Mouse (Mus musculus): ENCODE measurements around the gene Dll3. TPM values are rescaled to one million over a fixed set of nuclear protein-coding genes. Genes with fewer than 3 reads are reported as not detected.

Gene Dll3
- total and polyA plus RNA-seq, 2 experiments from 2014 or later: 20.2 to 24.8 TPM

- H3K9me3 ChIP-seq (ENCODE audit: low read length): no peaks in the 10 kb centered on the region
- no peaks in the 10 kb centered on the region for H3K27me3 ChIP-seq (ENCODE audit: insufficient read depth, low read length)
- 5% methylated on average over 35 of the region's 35 CpGs for WGBS
- 0 out of 2 replicates have a peak, but pooled peaks cover 6% of the 10 kb centered on the region for H3K4me1 ChIP-seq (ENCODE audit: insufficient read depth, low read length)
- peak overlapping the region; percentile 79 for H3K9ac ChIP-seq (replicated peaks; ENCODE audit: low read length)
- no peak for TF ChIP-seq CTCF (IDR thresholded peaks at IDR 0.05; ENCODE audit: low read depth)
- ATAC-seq (peak; percentile 77), DNase-seq (ENCODE audit: low spot score) (peak; percentile 6)
- H3K27ac ChIP-seq: peak overlapping the region; percentile 67
- peak overlapping the region; percentile 72 for H3K4me3 ChIP-seq (ENCODE audit: low read length)
- peak overlapping the region; percentile 84 for H3K4me2 ChIP-seq (ENCODE audit: low read depth, low read length)
- peaks cover 35% of the 10 kb centered on the region for H3K36me3 ChIP-seq (ENCODE audit: insufficient read depth, low read length)
Measured at GRCm38 (mm10) chr7:28311151-28311925, 9.3 kb upstream of the Dll3 start.

GRCm38 (mm10) chr7:28309737-28310136 lies 7.7 kb upstream of the Dll3 start:
- Histone ChIP-seq H3K4me1 (ENCODE audit: insufficient read depth, low read length) (0 out of 2 replicates have a peak, but pooled peaks cover 6% of the 10 kb centered on the region), H3K9me3 (ENCODE audit: low read length) (no peaks in the 10 kb centered on the region), H3K36me3 (ENCODE audit: insufficient read depth, low read length) (peaks cover 34% of the 10 kb centered on the region), H3K4me3 (ENCODE audit: low read length) (no peak overlapping the region), H3K27ac (no peak overlapping the region), H3K4me2 (ENCODE audit: low read depth, low read length) (no peak overlapping the region), H3K27me3 (ENCODE audit: insufficient read depth, low read length) (no peaks in the 10 kb centered on the region), H3K9ac (replicated peaks; ENCODE audit: low read length) (no peak overlapping the region)
- no peak for TF ChIP-seq CTCF (IDR thresholded peaks at IDR 0.05; ENCODE audit: low read depth)
- peak; percentile 42 for DNase-seq (ENCODE audit: low spot score)
- WGBS: 41% methylated on average over 9 of the region's 9 CpGs
- no peak for ATAC-seq

- peaks cover 28% of the 10 kb centered on the region for H3K36me3 ChIP-seq (ENCODE audit: insufficient read depth, low read length)
- no peaks in the 10 kb centered on the region for H3K9me3 ChIP-seq (ENCODE audit: low read length)
- TF ChIP-seq CTCF (IDR thresholded peaks at IDR 0.05; ENCODE audit: low read depth): no peak
- H3K4me2 ChIP-seq (ENCODE audit: low read depth, low read length): no peak overlapping the region
- ATAC-seq (no peak), DNase-seq (ENCODE audit: low spot score) (no peak)
- H3K4me3 ChIP-seq (ENCODE audit: low read length): no peak overlapping the region
- 0 out of 2 replicates have a peak, but pooled peaks cover 12% of the 10 kb centered on the region for H3K4me1 ChIP-seq (ENCODE audit: insufficient read depth, low read length)
- WGBS: 89% methylated on average over 8 of the region's 8 CpGs
- H3K27me3 ChIP-seq (ENCODE audit: insufficient read depth, low read length): no peaks in the 10 kb centered on the region
- no peak overlapping the region for H3K27ac ChIP-seq
- no peak overlapping the region for H3K9ac ChIP-seq (replicated peaks; ENCODE audit: low read length)
Measured at GRCm38 (mm10) chr7:28306216-28306615, 4.2 kb upstream of the Dll3 start.

- peaks cover 28% of the 10 kb centered on the region for H3K36me3 ChIP-seq (ENCODE audit: insufficient read depth, low read length)
- ATAC-seq: no peak
Measured at GRCm38 (mm10) chr7:28305641-28306040, 3.6 kb upstream of the Dll3 start.

GRCm38 (mm10) chr7:28298837-28299625 lies 3.0 kb downstream of the Dll3 start:
- ATAC-seq (peak; percentile 67), DNase-seq (ENCODE audit: low spot score) (peak; percentile 90)
- H3K4me2 ChIP-seq (ENCODE audit: low read depth, low read length): peak overlapping the region; percentile 35
- WGBS: 15% methylated on average over 43 of the region's 43 CpGs
- TF ChIP-seq CTCF (IDR thresholded peaks at IDR 0.05; ENCODE audit: low read depth): peak; percentile 77
- no peaks in the 10 kb centered on the region for H3K9me3 ChIP-seq (ENCODE audit: low read length)
- H3K36me3 ChIP-seq (ENCODE audit: insufficient read depth, low read length): no peaks in the 10 kb centered on the region
- no peak overlapping the region for H3K27ac ChIP-seq
- 0 out of 2 replicates have a peak overlapping the region, but pooled peaks have one; percentile 10 for H3K9ac ChIP-seq (replicated peaks; ENCODE audit: low read length)
- no peaks in the 10 kb centered on the region for H3K27me3 ChIP-seq (ENCODE audit: insufficient read depth, low read length)
- peak overlapping the region; percentile 11; the same call in 1 of the 2 replicates for H3K4me3 ChIP-seq (ENCODE audit: low read length)
- H3K4me1 ChIP-seq (ENCODE audit: insufficient read depth, low read length): 0 out of 2 replicates have a peak, but pooled peaks cover 8% of the 10 kb centered on the region

More at GRCm38 (mm10) chr7:28305641-28306040, 3.6 kb upstream of the Dll3 start:
- 72% methylated on average over 10 of the region's 10 CpGs for WGBS
- DNase-seq (ENCODE audit: low spot score): peak; percentile 43
- Histone ChIP-seq H3K9me3 (ENCODE audit: low read length) (no peaks in the 10 kb centered on the region), H3K27me3 (ENCODE audit: insufficient read depth, low read length) (no peaks in the 10 kb centered on the region), H3K4me1 (ENCODE audit: insufficient read depth, low read length) (0 out of 2 replicates have a peak, but pooled peaks cover 8% of the 10 kb centered on the region), H3K9ac (replicated peaks; ENCODE audit: low read length) (no peak overlapping the region), H3K4me3 (ENCODE audit: low read length) (no peak overlapping the region), H3K4me2 (ENCODE audit: low read depth, low read length) (no peak overlapping the region), H3K27ac (no peak overlapping the region)
- TF ChIP-seq CTCF (IDR thresholded peaks at IDR 0.05; ENCODE audit: low read depth): no peak

GRCm38 (mm10) chr7:28294481-28294880 lies 7.6 kb downstream of the Dll3 start:
- peaks cover 4% of the 10 kb centered on the region; the same call in 1 of the 2 replicates for H3K27me3 ChIP-seq (ENCODE audit: insufficient read depth, low read length)
- no peak overlapping the region for H3K27ac ChIP-seq
- peak; percentile 93 for DNase-seq (ENCODE audit: low spot score)

More at GRCm38 (mm10) chr7:28294481-28294880, 7.6 kb downstream of the Dll3 start:
- peak overlapping the region; percentile 49 for H3K4me3 ChIP-seq (ENCODE audit: low read length)
- H3K4me2 ChIP-seq (ENCODE audit: low read depth, low read length): peak overlapping the region; percentile 81
- no peaks in the 10 kb centered on the region for H3K36me3 ChIP-seq (ENCODE audit: insufficient read depth, low read length)
- peak; percentile 76 for ATAC-seq
- no peaks in the 10 kb centered on the region for H3K9me3 ChIP-seq (ENCODE audit: low read length)
- peaks cover 7% of the 10 kb centered on the region; the same call in 1 of the 2 replicates for H3K4me1 ChIP-seq (ENCODE audit: insufficient read depth, low read length)
- TF ChIP-seq CTCF (IDR thresholded peaks at IDR 0.05; ENCODE audit: low read depth): no peak
- H3K9ac ChIP-seq (replicated peaks; ENCODE audit: low read length): peak overlapping the region; percentile 51
- 1% methylated on average over 62 of the region's 63 CpGs for WGBS
